Mouse (Mus musculus): ENCODE results near the gene Alox12.

Alox12 gene

DNA sequence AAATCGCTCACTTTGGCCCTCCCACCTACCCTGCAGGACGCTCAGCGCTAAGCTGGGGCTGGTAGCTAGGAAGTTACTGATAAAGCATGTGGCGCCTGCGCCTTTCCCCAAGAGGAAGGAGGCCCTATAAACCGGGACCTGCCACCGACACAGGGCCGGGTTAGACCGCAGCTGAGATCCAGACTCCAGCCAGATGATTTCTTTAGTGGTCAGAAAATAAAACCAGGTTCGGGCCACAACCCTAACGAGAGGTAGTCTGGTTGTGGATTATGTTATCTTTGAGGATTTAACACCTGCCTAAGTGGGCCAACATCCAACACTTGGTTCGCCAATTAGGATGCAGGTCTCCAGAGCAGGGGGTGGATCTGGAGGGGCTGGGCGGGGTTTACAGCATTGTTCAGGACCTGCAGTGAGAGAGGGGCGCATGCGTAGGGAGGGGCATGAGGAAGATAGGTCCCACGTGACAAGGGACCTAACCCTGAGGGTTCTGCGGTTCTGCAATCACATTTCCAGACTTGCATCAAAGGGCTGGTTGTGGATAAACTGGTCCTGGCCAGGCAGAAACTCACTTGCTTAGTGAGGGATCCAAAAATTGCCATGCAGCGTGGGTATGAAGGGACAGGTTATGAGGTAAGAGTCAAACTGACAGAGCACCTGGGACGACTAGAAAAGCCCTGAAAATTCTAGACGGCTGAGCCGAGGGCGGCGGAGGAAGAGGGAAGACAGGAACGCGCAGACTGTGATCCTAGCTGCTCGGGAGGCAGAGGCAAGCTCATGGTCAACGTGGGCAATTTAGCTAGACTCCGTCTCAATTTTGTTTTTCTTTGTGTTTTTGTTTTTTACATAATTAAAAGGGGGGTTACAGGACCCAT lies 34.2 kb downstream of the Alox12 start, which contains the start of gene Slc16a13:
TSS of gene Slc16a13 (minus strand) at position 334 of the 872 bp plus-strand sequence.
- DNase-seq (ENCODE audit: low spot score in 2 of 2) = peak; percentile 76 to 79

DNA sequence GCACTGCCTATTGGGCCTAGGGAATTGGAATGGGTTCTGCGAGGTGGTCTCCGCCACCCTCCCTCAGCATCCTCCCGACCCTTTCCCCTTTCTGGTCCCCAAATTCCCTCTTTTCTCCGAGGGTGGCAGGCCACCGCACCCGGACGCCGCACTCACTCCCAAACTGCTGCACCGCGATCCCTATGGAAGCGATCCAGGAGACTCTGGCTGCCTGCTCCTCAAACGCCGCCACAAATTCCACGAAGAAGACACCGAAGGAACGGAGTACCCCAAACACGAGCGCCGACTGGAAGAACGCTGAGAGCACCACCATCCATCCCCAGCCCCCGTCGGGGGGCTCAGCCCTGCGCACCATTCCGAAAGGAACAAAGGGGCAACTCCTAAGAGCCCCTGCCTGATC lies 34.8 kb downstream of the Alox12 start:
- no peak for DNase-seq (ENCODE audit: low spot score in 2 of 2)

DNA sequence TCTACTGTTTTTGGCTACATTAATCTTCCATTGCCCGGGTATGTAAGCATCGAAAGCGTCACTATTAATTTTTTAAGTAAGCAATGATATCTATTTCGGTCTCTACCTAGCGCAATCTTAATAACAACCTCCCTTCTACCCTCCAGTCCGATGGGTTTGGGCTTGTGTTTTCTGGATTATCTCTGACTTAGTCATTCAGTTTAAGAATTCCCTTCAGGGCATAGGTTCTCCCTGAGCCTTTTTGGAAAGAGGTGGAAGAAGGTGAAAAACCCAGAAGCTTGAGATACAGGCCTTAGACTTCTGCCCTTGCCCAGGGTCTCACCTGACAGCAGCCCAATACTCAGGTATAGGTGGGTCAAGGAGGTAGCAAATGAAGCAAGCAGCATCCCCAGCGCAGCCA lies 35.3 kb downstream of the Alox12 start:
- no peak for DNase-seq (ENCODE audit: low spot score in 2 of 2)

DNA sequence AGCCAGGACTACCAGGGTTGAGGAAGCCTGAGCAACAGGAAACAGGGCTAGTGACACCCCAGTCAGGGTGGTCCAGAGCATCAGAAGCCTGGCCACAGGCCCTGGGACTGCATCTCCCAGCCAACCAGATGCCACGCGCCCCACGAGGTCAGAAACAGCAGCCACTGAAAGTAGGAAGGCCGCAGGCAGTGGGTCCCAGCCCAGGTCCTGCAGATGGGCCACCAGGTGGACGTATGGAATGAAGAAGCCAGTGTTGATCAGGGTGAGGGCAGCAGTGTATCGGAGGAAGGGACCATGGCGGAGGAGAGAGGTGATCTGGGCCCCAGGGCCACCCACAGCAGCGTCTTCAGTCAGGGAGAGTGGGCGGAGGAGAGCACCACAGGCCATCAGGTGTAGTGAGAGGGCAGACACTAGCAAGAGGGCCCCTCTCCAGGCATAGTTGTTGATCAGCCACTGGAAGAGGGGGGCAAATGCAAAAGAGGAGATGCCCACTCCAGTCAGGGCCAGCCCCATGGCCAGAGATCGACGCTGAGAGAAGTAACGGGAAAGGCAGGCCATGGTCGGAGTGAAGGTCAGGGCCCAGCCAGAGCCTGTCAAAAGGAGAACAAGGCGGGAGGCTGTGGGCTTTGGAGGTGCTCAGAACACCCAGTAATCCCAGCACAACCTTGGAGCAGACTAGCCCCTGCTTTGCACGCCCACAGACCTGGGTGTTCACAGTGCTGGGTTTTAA lies 36.2 kb downstream of the Alox12 start:
- DNase-seq (ENCODE audit: low spot score in 2 of 2) = no peak

DNA sequence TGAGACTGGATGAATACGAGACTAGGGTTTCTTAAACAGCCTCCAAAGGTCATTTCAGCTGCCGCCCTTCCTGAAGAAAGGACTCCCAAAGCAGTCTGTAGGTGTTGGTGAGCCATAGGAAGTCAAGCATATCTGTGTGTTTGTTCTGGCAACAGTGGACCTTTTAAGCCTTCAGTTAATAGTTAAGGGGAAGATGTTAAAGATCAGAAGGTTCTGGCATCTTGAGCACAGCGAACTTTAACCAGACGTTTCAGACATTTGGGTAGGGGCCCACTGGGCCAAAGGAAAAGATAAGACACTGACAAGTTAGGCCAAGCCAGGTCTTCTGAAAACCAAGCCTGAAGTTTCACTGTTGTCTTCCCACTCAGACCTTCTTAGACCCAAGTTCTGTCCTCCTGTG lies 37.1 kb downstream of the Alox12 start:
- DNase-seq (ENCODE audit: low spot score in 2 of 2) = no peak

DNA sequence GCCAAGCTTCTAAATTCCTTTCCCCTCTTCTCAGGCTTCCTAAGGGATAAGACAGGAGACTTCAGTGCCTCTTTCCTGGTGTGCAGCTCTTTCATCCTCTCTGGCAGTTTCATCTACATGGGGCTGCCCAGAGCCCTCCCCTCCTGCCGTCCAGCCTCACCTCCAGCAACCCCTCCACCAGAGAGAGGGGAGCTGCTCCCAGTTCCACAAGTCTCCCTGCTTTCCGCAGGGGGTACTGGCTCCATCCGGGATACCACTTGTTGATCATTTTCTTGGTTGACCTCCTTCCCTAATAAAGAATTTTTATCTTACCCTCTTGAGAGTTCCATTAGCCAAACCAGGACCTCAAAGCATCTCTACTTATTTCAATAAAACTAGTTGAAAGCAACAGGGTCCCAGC lies 39.0 kb downstream of the Alox12 start:
- DNase-seq (ENCODE audit: low spot score in 2 of 2) = no peak

DNA sequence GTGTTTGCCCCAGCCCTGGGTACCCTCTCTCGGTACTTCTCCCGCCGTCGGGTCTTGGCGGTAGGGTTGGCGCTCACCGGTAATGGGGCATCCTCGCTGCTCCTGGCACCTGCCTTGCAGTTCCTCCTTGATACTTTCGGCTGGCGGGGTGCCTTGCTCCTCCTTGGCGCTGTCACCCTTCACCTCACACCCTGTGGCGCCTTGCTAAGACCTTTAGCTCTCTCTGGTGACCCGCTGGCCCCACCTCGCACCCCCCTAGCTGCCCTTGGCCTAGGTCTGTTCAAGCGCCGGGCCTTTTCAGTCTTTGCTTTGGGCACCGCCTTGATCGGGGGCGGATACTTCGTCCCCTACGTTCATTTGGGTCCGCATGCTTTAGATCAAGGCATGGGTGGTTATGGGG lies 39.9 kb downstream of the Alox12 start:
- no peak for DNase-seq (ENCODE audit: low spot score in 2 of 2)

DNA sequence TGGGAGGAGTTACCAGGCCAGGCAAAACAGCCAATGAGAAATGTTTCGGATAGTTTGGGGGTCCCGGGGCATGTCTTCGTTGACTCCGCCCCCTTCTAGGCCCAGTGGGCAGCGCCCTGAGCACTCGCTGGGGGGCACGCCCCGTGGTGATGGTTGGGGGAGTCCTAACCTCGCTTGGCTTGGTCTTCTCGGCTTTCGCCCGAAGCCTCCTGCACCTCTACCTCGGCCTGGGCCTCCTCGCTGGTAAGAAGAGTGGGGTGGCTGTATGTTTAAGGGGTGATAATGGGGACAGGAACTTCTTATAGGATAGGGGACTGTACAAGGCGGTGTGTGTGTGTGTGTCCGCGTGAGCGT lies 40.3 kb downstream of the Alox12 start:
- DNase-seq (ENCODE audit: low spot score in 2 of 2) = no peak

DNA sequence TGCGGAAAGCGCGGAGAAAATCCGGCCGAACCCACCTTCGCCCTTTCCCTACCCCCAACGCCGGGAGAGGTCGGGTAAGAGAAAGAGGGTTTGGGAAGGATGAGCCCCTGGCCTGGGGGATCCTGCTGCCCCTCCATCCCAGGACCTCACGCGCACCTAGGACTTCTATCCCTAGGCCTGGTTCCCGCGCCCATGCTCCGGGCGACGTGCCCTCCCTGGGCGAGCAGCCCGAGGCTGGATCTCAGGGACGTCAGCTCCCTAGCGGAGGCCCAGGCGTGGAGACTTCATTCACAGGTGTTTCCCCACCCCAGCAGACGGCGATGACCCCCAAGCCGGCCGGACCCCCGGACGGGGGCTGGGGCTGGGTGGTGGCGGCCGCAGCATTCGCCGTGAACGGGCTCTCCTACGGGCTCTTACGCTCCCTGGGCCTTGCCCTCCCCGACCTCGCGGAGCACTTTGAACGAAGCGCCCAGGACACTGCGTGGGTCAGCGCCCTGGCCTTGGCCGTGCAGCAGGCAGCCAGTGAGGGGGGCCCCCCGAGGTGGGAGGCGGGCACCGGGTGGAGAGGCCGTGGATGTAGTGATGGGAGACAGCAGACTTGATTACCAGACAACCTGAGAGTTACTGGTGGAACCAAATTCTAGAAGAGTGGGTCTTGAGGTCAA lies 40.8 kb downstream of the Alox12 start:
- no peak for DNase-seq (ENCODE audit: low spot score in 2 of 2)

DNA sequence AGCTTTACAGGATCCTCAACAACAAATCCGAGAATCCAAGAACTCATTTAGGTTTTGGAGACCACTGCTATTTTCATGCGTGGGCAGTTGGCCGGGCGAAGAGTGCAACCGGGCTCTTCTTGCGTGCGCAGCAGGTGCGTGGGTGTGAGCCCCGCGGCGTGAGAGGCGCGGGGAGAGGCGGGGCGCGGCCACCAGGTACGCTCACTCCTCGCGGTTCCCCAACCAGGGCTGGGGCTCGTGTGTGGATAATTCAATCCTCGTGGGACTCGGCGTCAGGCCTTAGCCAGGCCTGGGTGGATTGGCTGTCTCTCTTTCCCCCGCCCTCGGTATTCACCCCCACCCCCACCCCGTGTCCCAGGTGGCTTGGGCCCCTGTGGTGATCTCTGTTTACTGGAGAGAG lies 41.4 kb downstream of the Alox12 start:
- DNase-seq (ENCODE audit: low spot score in 2 of 2) = no peak

DNA sequence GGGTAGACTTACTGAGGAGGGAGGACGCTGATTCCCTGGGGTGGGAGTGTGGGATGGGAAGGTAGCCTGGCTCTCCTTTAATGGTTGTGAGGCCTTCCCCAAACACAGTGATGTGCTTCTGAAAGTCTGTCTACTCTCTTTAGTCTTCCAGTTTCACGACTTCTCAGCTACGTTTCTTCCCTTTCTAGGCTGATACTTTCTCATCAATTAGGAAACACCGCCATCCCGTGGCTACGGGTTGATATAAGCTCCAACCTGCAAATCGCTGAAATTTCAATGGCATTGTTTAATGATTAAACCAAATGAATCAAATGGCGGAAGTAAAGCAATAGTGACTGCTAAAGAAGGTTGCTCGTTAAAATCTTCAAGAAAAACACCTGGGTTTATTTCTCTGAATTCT lies 42.3 kb downstream of the Alox12 start:
- peak in 1 of 2 experiments; percentile 54 for DNase-seq (ENCODE audit: low spot score in 2 of 2)

DNA sequence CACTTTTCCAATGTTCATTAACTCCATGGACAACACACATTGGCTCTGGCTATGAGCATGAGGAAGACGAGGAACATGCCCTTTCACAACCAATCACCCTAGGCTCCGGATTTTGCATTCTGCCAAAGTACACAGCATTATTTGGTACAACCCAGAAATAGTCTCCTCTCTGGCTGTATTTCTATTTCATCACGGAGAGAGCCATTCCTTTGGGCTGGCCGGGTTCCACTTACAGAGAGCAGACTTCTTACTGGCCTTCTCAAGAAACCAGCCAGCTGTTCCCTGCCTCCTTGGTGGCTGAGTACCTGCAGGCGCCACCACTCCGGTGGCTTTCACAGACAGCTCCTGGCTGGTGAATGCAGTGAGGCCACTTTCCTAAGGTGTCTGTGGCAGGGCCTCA lies 42.7 kb downstream of the Alox12 start, which contains the start of gene Slc16a11:
TSS of gene Slc16a11 (plus strand) at position 330 of the 400 bp plus-strand sequence.
- no peak for DNase-seq (ENCODE audit: low spot score in 2 of 2)

DNA sequence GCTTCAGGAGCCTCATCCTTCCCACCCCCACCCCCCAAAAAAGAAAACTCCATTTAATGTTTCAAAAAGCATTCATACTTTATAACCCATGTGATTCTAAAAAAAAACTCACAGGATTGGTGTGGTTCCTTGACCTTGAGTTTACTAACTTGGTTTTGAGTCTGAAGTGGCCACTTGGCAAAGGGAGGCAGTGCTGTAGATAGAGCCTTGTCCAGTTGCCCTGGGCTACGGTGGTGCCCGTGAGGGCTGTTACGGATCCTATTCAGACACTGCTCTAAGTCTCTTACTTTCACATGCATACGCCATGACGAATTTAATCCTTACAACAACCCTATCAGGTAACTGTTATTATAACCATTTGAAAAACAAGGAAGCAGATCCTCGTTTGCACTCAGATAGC lies 43.2 kb downstream of the Alox12 start:
- DNase-seq (ENCODE audit: low spot score in 2 of 2) = no peak

DNA sequence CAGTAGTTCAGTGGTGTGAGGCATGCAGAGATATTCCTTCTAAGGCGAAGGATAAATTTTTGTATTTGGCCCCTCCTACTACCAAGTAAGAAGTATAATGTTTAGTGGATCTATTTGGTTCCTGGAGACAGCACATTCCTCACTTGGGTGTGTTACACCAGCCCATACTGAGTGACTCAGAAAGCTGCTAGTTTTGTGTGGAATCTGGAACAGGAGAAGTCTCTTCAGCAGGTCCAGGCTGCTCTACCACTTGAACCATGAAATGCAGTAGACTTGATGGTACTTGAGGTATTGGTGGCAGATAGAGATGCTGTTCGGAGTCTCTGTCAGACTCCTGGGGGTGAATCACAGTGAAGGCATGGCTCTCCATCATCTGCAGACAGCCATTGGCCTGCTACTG lies 44.5 kb downstream of the Alox12 start:
- no peak for DNase-seq (ENCODE audit: low spot score in 2 of 2)

DNA sequence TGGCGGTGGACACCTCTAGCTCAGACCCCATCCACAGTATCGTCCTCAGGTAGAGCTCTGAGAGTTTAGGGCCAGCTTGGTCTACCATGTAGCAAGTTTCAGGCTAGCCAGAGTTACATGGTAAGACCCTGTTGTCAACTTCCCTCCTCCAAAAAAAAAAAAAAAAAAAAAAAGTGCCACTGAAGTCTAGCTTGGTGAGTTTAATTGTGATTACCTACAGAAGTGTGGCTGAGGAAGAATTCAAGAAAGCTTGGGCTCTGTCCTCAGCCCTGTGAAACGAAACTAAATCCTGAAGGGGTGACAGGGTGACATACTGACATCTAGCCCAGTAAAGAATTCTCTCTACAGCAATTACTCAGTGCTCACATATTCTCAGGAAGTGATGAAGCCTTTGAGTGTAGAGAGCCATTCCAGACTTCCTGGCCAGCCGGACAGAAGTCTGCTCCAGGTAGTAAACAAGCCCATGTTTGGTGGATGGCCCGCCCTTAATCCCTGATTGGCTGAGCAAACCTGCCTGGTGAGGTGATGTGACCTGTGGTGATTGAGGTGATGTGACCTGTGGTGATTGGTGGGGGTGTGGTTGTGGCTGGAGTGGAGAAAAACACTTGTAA lies 46.3 kb downstream of the Alox12 start:
- DNase-seq (ENCODE audit: low spot score in 2 of 2) = no peak

DNA sequence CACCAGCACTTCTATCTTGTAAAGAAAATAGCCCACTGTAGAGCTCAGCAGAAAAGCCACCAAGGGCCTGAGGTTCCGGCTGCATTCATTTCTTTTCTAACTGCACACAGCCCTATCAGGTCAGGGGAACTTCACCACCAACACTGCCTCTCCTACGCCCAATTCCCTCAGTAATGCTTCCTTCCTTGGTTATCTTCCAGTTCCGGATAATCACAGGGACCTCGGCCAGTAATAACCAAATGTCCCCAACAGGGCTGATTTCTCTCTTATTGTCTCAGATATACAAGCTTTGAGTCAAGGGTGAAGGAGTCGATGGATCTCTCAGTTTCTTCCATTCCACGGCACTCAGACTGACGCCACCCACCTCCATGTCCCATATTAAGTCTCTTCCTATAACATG lies 47.9 kb downstream of the Alox12 start:
- DNase-seq (ENCODE audit: low spot score in 2 of 2) = no peak

DNA sequence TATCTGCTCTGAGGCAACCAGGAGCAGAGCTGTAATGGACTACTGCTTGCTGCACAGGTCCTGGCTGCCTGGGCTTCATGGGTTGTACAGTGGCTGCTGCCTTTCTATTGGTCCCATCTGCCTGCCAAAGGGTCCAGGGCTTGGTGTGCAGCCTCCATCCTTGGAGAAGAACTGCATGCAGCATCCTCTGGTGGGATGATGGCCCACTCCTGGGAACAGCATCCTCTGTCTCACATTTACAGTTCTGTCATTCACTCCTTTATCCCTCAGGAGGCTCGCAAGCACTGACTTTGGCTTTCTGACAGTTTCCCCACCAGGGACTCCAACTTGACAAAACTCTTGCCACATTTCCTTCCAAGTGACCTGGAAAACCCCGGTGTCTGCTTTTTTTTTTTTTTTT lies 48.4 kb downstream of the Alox12 start:
- no peak for DNase-seq (ENCODE audit: low spot score in 2 of 2)

DNA sequence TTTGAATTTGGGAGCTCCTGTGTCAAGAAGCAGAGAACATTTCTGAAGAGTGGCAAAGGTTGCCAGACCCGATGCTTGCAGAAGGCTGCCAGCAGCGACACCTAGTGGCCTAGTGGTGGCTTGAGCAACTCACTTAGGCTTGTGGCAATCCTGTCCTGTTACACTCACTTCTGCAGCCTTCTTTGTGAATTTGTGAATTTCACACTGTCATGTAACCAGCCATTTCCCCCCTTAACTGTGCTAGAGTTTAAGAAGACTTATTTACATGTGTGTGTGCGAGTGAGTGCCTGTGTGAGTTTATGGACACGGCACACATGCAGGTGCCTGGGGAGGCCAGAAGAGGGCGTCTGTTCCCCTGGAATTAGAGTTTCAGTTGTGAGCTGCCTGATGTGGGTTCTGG lies 53.5 kb downstream of the Alox12 start:
- DNase-seq (ENCODE audit: low spot score in 2 of 2) = peak; percentile 46 to 72

DNA sequence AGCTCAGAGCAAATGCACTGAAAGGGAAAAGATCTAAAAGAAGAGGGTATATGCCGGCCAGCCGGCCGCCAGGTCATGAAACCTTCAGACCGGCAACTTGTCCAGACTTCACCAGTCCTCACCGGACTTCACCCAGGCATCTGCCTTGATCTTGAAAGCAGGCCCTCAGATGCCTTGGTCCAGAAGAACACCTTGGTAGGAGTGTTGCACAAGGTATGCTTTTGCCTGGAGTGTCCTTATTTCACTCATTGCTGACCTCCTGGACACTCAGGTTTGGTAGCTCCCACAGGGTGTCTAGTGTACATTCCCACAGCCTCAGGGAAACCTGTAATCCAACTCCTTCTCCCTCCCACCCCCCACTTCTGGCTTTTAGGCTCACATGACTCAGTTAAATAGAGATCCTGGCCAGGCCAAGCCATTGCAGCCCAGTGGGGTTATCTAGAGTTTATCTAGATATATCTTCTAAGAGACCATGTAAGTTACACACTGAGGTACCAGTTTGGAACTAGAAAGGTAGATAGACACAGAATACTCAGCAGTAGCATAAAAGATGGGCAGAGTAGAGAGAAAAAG lies 55.0 kb downstream of the Alox12 start:
- no peak for DNase-seq (ENCODE audit: low spot score in 2 of 2)

DNA sequence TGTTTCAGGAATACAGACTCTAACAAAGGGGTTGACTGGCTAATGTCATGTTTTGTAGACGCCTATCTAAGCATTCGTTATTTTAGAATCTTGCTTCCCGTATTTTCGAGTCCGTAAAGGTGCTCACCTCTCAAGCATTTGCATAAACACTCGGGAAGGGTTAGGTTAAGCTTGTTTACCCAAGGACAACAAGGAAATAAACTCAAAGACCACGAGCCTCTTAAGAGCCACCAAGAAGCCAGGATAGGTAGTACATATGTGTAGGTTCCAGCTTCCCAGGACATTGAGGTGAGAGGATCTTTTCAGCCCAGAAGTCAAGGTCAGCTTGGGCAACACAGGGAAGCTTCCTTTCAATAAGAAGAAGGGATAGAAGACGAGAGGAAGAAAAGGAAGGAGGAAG lies 56.0 kb downstream of the Alox12 start:
- DNase-seq (ENCODE audit: low spot score in 2 of 2) = no peak

DNA sequence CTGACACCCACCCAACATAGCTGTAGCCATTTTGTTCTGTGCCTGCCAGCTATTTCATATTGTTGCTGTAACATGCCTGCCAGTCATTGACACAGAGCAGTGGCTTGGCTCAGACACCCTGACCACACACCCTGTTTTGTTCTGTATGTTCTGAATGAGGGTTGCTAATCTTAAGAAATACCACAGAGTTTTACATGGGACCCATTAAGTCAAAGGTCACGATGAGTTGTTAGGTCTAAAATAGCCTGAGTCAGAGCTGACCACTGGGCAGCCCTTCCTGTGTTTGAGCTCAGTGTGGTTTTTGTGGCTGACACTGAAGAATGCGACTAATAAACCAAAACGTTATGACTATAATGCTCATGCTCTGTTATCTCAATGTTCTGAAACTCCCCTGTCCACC lies 56.8 kb downstream of the Alox12 start:
- DNase-seq (ENCODE audit: low spot score in 2 of 2) = no peak

Data from spleen, postnatal 14 days (tissue).